Mouse (Mus musculus) neural tube, embryonic 15.5 days (tissue): ENCODE data around the gene Dus2. TPM values are rescaled to one million over a fixed set of nuclear protein-coding genes. Genes with fewer than 3 reads are reported as not detected.

Source experiments
- ATAC-seq: fragments of 200-750 bp; cut with Nextera tagmentation; 2 replicates; pipeline ENCODE4 v1.8.0; 2017; ENCODE audit warnings: mild to moderate bottlenecking, moderate TSS enrichment, moderate library complexity; ENCODE audit not compliant: low FRiP score
- H3K27ac ChIP-seq: fragments of 300-500 bp; sonication (generic); replicated peaks from 2 replicates; pipeline ENCODE4 v1.5.1; 2015; ENCODE audit warnings: mild to moderate bottlenecking, inconsistent platforms
- H3K27me3 ChIP-seq: fragments of 300-500 bp; sonication (generic); replicated peaks from 2 replicates; pipeline ENCODE4 v1.6.1; 2015; ENCODE audit warnings: inconsistent platforms
- H3K36me3 ChIP-seq: fragments of 300-500 bp; sonication (generic); 2 replicates; pipeline ENCODE4 v1.6.1; 2015; ENCODE audit warnings: inconsistent platforms
- H3K4me1 ChIP-seq: fragments of 300-500 bp; sonication (generic); 2 replicates; pipeline ENCODE4 v1.6.1; 2015; ENCODE audit warnings: inconsistent platforms
- H3K4me2 ChIP-seq: fragments of 300-500 bp; sonication (generic); 2 replicates; pipeline ENCODE4 v1.6.1; 2015; ENCODE audit warnings: inconsistent platforms, mild to moderate bottlenecking, moderate library complexity
- H3K4me3 ChIP-seq: fragments of 300-500 bp; sonication (generic); replicated peaks from 2 replicates; pipeline ENCODE4 v1.5.1; 2015; ENCODE audit warnings: mild to moderate bottlenecking, inconsistent platforms
- H3K9ac ChIP-seq: fragments of 300-500 bp; sonication (generic); replicated peaks from 2 replicates; pipeline ENCODE4 v1.6.1; 2015; ENCODE audit warnings: mild to moderate bottlenecking, inconsistent platforms
- H3K9me3 ChIP-seq: fragments of 300-500 bp; sonication (generic); replicated peaks from 2 replicates; pipeline ENCODE4 v1.6.1; 2016; ENCODE audit warnings: inconsistent platforms
- WGBS: fragments of 180-500 bp; shearing (Covaris S2); methylation state at CpG from one replicate; pipeline ENCODE4 v1.1.7; 2015; ENCODE audit warnings: mixed read lengths; 5-methylcytosine and 5-hydroxymethylcytosine counted together
- polyA plus RNA-seq: library from polyadenylated mRNA; unstranded; fragments of >200 nt; fragmentation: Nextera tagmentation; extraction: Ambion mirVana; gene quantifications from 2 replicates; pipeline ENCODE4 v1.2.1, GENCODE M21; 2015

Dus2 gene
- polyA plus RNA-seq, 1 experiment from 2014 or later = 30.6 TPM

GRCm38 (mm10) chr8:106046872-106047559 is 55.9 kb downstream of the Dus2 start:
- WGBS = 96% methylated on average over 11 of the region's 11 CpGs
- H3K27me3 ChIP-seq = no peaks in the 10 kb centered on the region
- no peak for ATAC-seq
- no peak overlapping the region for H3K4me3 ChIP-seq
- H3K36me3 ChIP-seq = peaks cover 46% of the 10 kb centered on the region
- no peak overlapping the region for H3K4me2 ChIP-seq
- H3K27ac ChIP-seq = no peak overlapping the region
- H3K9ac ChIP-seq = no peak overlapping the region
- no peaks in the 10 kb centered on the region for H3K4me1 ChIP-seq
- H3K9me3 ChIP-seq = no peaks in the 10 kb centered on the region

DNA sequence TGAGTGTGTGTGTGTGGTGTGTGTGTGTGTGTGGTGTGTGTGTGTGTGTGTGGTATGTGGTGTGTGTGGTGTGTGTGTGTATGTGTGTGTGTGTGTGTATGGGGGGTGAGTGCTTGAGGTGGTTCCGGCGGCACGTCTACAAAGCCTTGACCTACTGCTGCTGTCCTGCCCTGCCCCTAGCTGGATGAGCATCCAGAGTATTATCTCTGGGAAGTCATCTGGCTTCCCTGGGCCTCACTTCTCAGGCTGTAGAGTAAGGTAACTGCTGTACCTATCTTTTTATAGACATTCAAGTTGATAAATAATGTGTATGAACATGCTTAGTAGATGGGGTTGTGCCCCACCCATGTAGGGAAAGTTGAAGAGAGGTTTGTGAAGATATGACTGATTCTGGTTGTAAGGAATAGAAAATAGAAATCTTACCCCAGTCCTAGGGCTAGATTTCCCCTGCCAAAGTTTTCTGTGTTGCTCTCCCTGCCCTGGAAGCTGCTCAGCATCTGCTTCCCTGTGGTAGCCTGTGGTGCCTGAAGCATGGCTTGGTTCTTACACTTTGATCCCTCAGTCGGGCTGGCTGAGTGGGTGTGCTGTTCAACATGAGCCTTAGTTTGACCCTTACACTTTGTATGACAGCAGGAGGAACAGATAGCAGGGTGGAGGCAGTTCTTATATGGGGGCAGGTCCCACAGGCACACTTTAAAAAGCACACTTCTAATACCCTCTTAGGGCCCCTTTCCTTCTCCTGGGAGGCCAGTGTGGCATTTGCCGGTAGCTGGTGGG is 56.9 kb downstream of the Dus2 start:
- Histone ChIP-seq H3K9ac (no peak overlapping the region), H3K4me3 (no peak overlapping the region), H3K4me1 (no peaks in the 10 kb centered on the region), H3K36me3 (peaks cover 52% of the 10 kb centered on the region), H3K27ac (no peak overlapping the region), H3K27me3 (no peaks in the 10 kb centered on the region), H3K9me3 (no peaks in the 10 kb centered on the region), H3K4me2 (no peak overlapping the region)
- WGBS = 87% methylated on average over 5 of the region's 5 CpGs
- no peak for ATAC-seq

GRCm38 (mm10) chr8:106049840-106050239 is 58.7 kb downstream of the Dus2 start:
- H3K9me3 ChIP-seq = no peaks in the 10 kb centered on the region
- no peak overlapping the region for H3K9ac ChIP-seq
- 88% methylated on average over 6 of the region's 6 CpGs for WGBS
- H3K27ac ChIP-seq = no peak overlapping the region
- no peaks in the 10 kb centered on the region for H3K27me3 ChIP-seq
- H3K4me3 ChIP-seq = no peak overlapping the region
- H3K36me3 ChIP-seq = peaks cover 54% of the 10 kb centered on the region
- no peak for ATAC-seq
- H3K4me1 ChIP-seq = no peaks in the 10 kb centered on the region
- no peak overlapping the region for H3K4me2 ChIP-seq

DNA sequence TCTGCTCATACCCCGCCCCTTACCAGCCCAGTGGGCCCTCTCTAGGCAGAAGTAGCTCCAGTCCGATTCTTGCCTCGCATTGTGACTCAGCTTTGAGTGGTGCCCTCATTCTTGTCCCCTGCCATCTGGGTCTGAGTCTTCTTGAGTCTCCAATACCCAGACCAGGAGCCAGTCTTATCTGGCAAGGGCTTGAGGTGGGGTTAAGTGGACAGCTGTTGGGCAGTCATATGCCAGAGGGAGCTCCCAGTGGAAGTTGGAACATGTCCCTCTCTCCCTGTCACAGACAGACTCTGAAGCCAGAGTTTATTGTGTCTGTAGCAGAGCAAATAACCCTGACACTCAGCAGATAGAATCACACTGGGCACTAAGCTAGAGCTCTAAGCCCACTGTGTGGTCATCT is 59.9 kb downstream of the Dus2 start:
- Histone ChIP-seq H3K4me1 (no peaks in the 10 kb centered on the region), H3K27me3 (no peaks in the 10 kb centered on the region), H3K4me3 (no peak overlapping the region), H3K36me3 (peaks cover 47% of the 10 kb centered on the region), H3K27ac (no peak overlapping the region), H3K9me3 (no peaks in the 10 kb centered on the region), H3K4me2 (no peak overlapping the region), H3K9ac (no peak overlapping the region)
- WGBS = 94% methylated on average over 3 of the region's 3 CpGs
- ATAC-seq = no peak

DNA sequence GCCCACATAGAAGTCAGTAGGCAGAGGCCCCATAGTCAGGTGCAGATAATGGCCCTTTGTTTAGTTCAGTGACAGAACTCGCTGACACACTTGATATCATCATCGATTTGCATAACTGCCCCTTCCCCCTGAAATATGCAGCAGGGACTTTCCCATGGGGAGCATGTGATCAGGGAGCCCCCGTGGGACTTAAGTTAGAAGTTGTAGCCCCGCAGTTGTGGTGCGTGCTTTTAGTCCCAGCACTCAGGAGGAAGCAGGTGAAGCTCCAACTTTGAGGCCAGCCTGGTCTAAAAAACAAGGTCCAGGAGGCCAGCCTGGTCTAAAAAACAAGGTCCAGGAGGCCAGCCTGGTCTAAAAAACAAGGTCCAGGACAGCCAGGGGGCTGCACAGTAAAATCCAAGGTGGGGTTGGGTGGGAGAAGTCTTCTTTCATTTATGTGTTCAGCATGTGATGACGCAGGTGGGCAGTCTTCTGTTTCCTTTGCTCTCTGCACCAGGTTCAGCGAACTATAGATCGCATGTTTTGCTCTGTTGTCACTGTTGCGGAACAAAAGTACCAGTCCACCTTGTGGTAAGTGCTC is 61.5 kb downstream of the Dus2 start:
- H3K36me3 ChIP-seq = peaks cover 38% of the 10 kb centered on the region
- H3K4me2 ChIP-seq = no peak overlapping the region
- no peaks in the 10 kb centered on the region for H3K4me1 ChIP-seq
- 90% methylated on average over 9 of the region's 9 CpGs for WGBS
- H3K9ac ChIP-seq = no peak overlapping the region
- no peak overlapping the region for H3K4me3 ChIP-seq
- no peak for ATAC-seq
- no peak overlapping the region for H3K27ac ChIP-seq
- H3K9me3 ChIP-seq = no peaks in the 10 kb centered on the region
- no peaks in the 10 kb centered on the region for H3K27me3 ChIP-seq

DNA sequence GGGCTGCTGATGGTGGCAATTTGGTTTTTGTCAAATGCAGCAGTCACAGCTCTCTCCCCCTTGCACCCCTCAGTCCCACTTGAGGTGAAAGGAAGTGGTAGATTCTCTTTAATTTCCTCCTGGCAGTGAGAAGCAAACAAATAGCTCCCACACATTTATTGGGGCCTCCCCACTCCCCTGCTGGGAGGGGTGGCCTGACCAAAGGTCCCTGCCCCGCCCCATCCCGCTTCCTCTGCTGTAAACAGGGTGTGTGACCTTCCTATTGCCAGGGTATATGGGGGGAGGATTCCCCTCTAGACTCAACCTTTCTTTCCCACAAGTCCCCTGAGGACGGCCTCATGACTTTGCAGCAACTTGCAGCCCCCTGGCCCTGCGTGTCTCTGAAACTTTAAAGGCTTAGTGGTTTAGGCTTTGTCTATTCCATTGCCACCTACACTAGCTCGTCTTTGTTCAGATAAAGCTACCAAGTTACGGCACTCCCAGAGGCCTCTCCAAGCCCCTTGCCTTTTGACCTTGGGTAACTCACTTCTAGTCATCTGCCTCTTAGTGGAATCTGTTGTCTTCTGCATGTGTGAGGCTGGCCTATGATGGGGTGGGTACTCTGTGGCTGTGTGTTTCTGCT is 63.2 kb downstream of the Dus2 start:
- Histone ChIP-seq H3K27me3 (no peaks in the 10 kb centered on the region), H3K9ac (no peak overlapping the region), H3K27ac (no peak overlapping the region), H3K4me2 (no peak overlapping the region), H3K4me3 (no peak overlapping the region), H3K4me1 (peaks cover 8% of the 10 kb centered on the region), H3K36me3 (peaks cover 38% of the 10 kb centered on the region), H3K9me3 (no peaks in the 10 kb centered on the region)
- ATAC-seq = no peak
- WGBS = 20% methylated on average over 6 of the region's 6 CpGs

- H3K27me3 ChIP-seq = no peaks in the 10 kb centered on the region
- peaks cover 31% of the 10 kb centered on the region for H3K36me3 ChIP-seq
- ATAC-seq = no peak
- no peak overlapping the region for H3K27ac ChIP-seq
- H3K9me3 ChIP-seq = no peaks in the 10 kb centered on the region
- H3K9ac ChIP-seq = no peak overlapping the region
- no peak overlapping the region for H3K4me3 ChIP-seq
- no peak overlapping the region for H3K4me2 ChIP-seq
- 31% methylated on average over 3 of the region's 3 CpGs for WGBS
- peaks cover 8% of the 10 kb centered on the region for H3K4me1 ChIP-seq
Measured at GRCm38 (mm10) chr8:106055038-106055437, 63.9 kb downstream of the Dus2 start.

GRCm38 (mm10) chr8:106056455-106056982 is 65.4 kb downstream of the Dus2 start:
- H3K4me2 ChIP-seq = no peak overlapping the region
- peaks cover 18% of the 10 kb centered on the region for H3K4me1 ChIP-seq
- WGBS = 90% methylated on average over 4 of the region's 4 CpGs
- peaks cover 22% of the 10 kb centered on the region for H3K36me3 ChIP-seq
- no peak overlapping the region for H3K27ac ChIP-seq
- no peaks in the 10 kb centered on the region for H3K9me3 ChIP-seq
- H3K27me3 ChIP-seq = no peaks in the 10 kb centered on the region
- H3K4me3 ChIP-seq = no peak overlapping the region
- H3K9ac ChIP-seq = no peak overlapping the region
- no peak for ATAC-seq

DNA sequence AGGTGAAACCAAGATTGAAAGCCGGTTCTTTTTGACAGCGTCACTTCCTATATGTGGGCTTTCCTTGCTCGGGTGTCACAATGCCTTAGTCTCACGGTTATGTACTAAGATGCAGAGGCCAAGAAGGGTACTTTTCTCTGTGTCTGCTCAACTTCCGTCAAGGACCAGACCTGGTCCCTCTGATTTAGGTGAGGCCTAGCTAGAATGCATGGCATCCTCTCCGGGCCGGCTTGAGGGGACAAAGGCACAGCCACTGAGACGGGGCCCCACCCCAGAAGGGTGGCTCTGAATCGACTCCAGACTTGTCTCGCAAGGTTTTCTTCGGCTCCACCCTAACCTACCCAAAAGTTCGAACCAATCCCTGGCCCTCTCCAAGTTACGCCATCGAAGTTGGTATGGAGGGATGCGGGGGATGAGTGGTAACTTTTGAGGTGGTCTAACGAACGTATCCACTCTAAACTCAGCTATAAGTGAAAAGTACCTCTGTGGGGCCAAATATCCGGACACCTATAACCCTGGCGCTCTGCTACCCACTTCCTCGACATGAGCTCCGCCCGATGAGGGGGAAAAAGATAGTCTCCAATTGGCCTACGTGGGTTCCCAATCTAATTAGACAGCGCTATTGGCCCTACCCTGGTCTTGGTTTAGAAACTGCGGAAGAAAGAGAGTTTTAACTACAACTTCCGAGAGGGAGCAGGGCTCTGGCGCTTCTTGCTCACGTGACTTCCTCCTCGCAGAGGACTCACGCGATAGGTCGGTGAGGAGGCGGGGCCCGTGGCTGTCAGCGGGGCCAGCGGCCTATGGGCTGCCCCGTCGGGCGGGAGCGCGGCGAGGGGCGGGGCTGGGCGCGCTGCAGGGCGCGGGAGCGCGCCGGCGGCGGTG is 67.8 kb downstream of the Dus2 start, which contains the start of gene Nfatc3:
Gene Nfatc3 (plus strand): TSS at position 110 of the 882 bp plus-strand sequence.
- Histone ChIP-seq H3K4me3 (peak within 1 kb of the TSS; percentile 94), H3K9ac (peak within 1 kb of the TSS; percentile 82), H3K27me3 (no peaks in the 10 kb centered on the region), H3K27ac (peak within 1 kb of the TSS; percentile 93), H3K4me2 (peak within 1 kb of the TSS; percentile 88), H3K4me1 (peaks cover 32% of the 10 kb centered on the region), H3K36me3 (0 out of 2 replicates have a peak, but pooled peaks cover under 1% of the 10 kb centered on the region), H3K9me3 (no peaks in the 10 kb centered on the region)
- peak; percentile 99 for ATAC-seq
- WGBS = under 1% methylated on average over 46 of the region's 52 CpGs

DNA sequence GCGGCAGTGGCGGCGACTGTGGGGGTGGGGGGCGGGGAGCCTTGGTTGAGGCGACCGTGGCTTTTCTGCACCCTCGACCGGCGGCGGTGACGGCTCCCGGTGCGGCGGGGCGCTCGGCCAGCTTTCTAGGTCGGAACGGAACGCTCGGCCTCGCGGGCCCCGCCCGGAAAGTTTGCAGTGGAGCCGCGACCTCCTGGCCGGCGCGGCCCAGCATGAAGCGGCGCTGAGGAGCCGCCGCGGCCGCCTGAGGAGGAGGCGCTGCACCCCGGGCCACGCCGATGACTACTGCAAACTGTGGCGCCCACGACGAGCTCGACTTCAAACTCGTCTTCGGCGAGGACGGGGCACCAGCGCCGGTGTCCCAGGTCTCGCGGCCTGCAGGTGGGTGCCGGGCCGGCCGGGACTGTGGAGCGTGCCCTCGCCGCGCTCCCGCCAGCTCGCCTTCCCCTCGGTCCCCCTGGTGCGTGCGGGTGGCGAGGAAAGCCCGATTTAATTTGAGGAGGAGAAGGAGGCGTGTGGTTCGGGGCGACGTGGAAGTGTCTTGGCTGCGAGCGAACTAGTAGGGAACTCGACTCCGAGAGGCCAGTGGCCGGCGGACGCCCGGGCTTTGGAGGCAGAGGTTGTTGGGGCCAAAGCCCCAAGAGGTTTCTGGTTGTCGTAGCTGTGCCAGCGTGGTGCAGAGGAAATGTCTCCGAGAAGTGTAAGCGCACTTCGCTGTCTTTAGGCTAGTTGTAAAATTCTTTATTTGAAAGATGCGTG is 68.7 kb downstream of the Dus2 start:
- under 1% methylated on average over 79 of the region's 83 CpGs for WGBS
- Histone ChIP-seq H3K27me3 (no peaks in the 10 kb centered on the region), H3K4me1 (peaks cover 32% of the 10 kb centered on the region), H3K9me3 (no peaks in the 10 kb centered on the region), H3K4me2 (peak overlapping the region; percentile 88), H3K36me3 (no peaks in the 10 kb centered on the region), H3K9ac (peak overlapping the region; percentile 82), H3K4me3 (peak overlapping the region; percentile 94), H3K27ac (peak overlapping the region; percentile 93)
- peak; percentile 84 for ATAC-seq
